Mouse (Mus musculus): ENCODE results near the gene B430306N03Rik.
"Not testable (repeated sequence)": the region's sequence is repeated elsewhere in the genome, so short reads cannot be mapped to it uniquely, and the experiment has no call there.

The B430306N03Rik gene

GRCm38 (mm10) chr17:48315905-48316579, at the start of gene B430306N03Rik:
TSS of gene B430306N03Rik (plus strand) at chr17:48316141.
- DNase-seq (ENCODE audit: low read depth, low spot score): not testable (repeated sequence)

GRCm38 (mm10) chr17:48266610-48267304, 49.2 kb upstream of the B430306N03Rik start:
- no peak for DNase-seq (ENCODE audit: low read depth, low spot score)

- no peak for DNase-seq (ENCODE audit: low read depth, low spot score)
These were observed 48.4 kb upstream of the B430306N03Rik start for GRCm38 (mm10) chr17:48267591-48267990.

- DNase-seq (ENCODE audit: low read depth, low spot score): no peak
These were observed 47.7 kb upstream of the B430306N03Rik start for GRCm38 (mm10) chr17:48268276-48268675.

- no peak for DNase-seq (ENCODE audit: low read depth, low spot score)
These were observed 46.1 kb upstream of the B430306N03Rik start for GRCm38 (mm10) chr17:48269833-48270232.

GRCm38 (mm10) chr17:48272158-48272557, 43.8 kb upstream of the B430306N03Rik start:
- DNase-seq (ENCODE audit: low read depth, low spot score): peak; percentile 89

GRCm38 (mm10) chr17:48272598-48272997, 43.3 kb upstream of the B430306N03Rik start:
- no peak for DNase-seq (ENCODE audit: low read depth, low spot score)

GRCm38 (mm10) chr17:48274098-48274497, 41.8 kb upstream of the B430306N03Rik start:
- DNase-seq (ENCODE audit: low read depth, low spot score): no peak

- peak; percentile 86 for DNase-seq (ENCODE audit: low read depth, low spot score)
These were observed 41.1 kb upstream of the B430306N03Rik start for GRCm38 (mm10) chr17:48274885-48275284.

- no peak for DNase-seq (ENCODE audit: low read depth, low spot score)
These were observed 40.2 kb upstream of the B430306N03Rik start for GRCm38 (mm10) chr17:48275736-48276135.

GRCm38 (mm10) chr17:48278381-48278780, 37.6 kb upstream of the B430306N03Rik start:
- no peak for DNase-seq (ENCODE audit: low read depth, low spot score)

- no peak for DNase-seq (ENCODE audit: low read depth, low spot score)
These were observed 36.9 kb upstream of the B430306N03Rik start for GRCm38 (mm10) chr17:48279002-48279401.

GRCm38 (mm10) chr17:48280943-48281738, 34.8 kb upstream of the B430306N03Rik start:
- DNase-seq (ENCODE audit: low read depth, low spot score): no peak

- DNase-seq (ENCODE audit: low read depth, low spot score): no peak
These were observed 34.2 kb upstream of the B430306N03Rik start for GRCm38 (mm10) chr17:48281739-48282085.

- no peak for DNase-seq (ENCODE audit: low read depth, low spot score)
These were observed 29.2 kb upstream of the B430306N03Rik start for GRCm38 (mm10) chr17:48286765-48287164.

GRCm38 (mm10) chr17:48287276-48287675, 28.7 kb upstream of the B430306N03Rik start:
- no peak for DNase-seq (ENCODE audit: low read depth, low spot score)

- DNase-seq (ENCODE audit: low read depth, low spot score): no peak
These were observed 22.3 kb upstream of the B430306N03Rik start for GRCm38 (mm10) chr17:48293500-48294194.

GRCm38 (mm10) chr17:48299203-48299602, 16.7 kb upstream of the B430306N03Rik start, which contains the start of gene Treml2:
TSS of gene Treml2 (plus strand) at chr17:48299498.
- peak; percentile 73 for DNase-seq (ENCODE audit: low read depth, low spot score)

- DNase-seq (ENCODE audit: low read depth, low spot score): no peak
These were observed 16.2 kb upstream of the B430306N03Rik start for GRCm38 (mm10) chr17:48299756-48300155.

- peak; percentile 54 for DNase-seq (ENCODE audit: low read depth, low spot score)
These were observed 15.7 kb upstream of the B430306N03Rik start for GRCm38 (mm10) chr17:48300199-48300598.

- DNase-seq (ENCODE audit: low read depth, low spot score): no peak
These were observed 15.1 kb upstream of the B430306N03Rik start for GRCm38 (mm10) chr17:48300861-48301260.

- DNase-seq (ENCODE audit: low read depth, low spot score): no peak
These were observed 14.1 kb upstream of the B430306N03Rik start for GRCm38 (mm10) chr17:48301792-48302191.

Measured in c-Kit-negative CD71-positive TER-119-positive erythroid progenitor cells, embryonic 14.5 days (primary cell).